Mouse (Mus musculus) natural killer cell, adult 2 months (primary cell): ENCODE results near the gene Lce1k.
"Not testable (repeated sequence)": the region's sequence is repeated elsewhere in the genome, so short reads cannot be mapped to it uniquely, and the experiment has no call there.

Source experiments
- DNase-seq, 2 experiments: peaks; one replicate each; pipeline ENCODE4 v3.0.0; 2022; ENCODE audit warnings: low spot score in 2 of 2

The Lce1k gene

DNA sequence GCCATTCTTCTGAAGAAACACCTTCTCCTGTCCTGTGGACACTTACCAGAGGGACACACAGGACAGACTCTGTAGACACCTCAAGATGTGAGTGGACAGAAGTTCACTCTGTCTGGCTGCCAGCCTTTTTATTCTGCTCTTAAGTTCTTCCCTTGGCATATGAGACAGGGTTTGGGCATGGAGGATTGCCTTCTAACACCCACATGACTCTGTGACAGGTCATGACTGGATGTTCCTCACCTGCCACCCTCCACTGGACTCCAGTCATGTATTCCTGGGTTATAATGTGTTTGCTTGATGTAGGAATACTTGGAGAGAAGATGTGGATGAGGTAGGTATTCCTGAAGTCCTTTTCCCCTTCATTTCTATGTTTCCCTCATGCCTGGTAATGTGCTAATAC lies at the start of gene Lce1k:
Gene Lce1k (minus strand): TSS at position 101 of the 400 bp plus-strand sequence.
- DNase-seq = no peak

GRCm38 (mm10) chr3:92851186-92851585 lies 43.5 kb upstream of the Lce1k start, which contains the start of gene Lce1l:
Gene Lce1l (minus strand): TSS chr3:92851286.
- DNase-seq = no peak

- DNase-seq = no peak
Measured at GRCm38 (mm10) chr3:92827108-92827507, 19.4 kb upstream of the Lce1k start, which contains the start of gene Kprp. Gene Kprp (minus strand): TSS chr3:92827247.

DNA sequence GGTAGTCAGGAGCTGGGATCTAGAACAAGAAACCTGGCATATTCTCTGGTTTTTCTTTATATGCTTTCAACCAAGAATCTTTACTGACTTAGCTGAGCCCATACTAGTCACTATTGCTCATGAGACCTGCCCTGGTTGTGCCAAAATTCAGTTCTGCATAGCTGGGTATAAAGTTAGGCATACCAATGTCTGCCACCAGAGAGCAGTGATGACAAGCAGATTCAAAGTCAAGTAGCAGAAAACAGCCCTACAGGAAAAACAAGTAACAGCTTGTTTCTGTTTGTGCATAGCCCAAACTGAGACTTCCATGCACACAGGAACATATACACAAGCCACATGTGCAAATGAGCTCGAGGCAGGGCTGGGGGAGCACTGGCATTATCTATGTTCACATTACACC lies 18.1 kb upstream of the Lce1k start:
- DNase-seq = no peak

- not testable (repeated sequence) for DNase-seq
Measured at GRCm38 (mm10) chr3:92816036-92816435, 8.3 kb upstream of the Lce1k start.

GRCm38 (mm10) chr3:92815581-92815980 lies 7.9 kb upstream of the Lce1k start:
- DNase-seq = no peak

GRCm38 (mm10) chr3:92790414-92790813 lies 17.3 kb downstream of the Lce1k start, which contains the start of gene Lce1j:
Gene Lce1j (minus strand): TSS chr3:92790514.
- no peak for DNase-seq

DNA sequence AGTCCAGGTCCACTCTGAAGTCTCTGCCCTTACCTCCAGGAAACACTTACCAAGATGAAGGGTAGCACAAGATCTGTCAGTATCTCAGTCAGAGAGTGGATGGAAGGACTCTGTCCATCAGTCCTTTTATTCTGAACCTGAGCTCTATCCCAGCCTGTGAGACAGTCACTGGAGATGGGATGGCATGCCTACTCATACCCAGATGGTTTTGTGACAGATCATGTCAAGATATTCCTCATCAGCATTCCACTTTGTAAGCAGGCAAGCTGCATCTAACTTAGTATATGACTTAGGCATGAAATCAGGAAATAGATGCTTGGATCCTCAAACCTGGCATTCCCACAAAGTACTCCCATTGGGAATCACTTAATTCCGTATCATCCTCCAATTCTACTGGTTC lies 28.9 kb downstream of the Lce1k start, which contains the start of gene Lce1i:
Gene Lce1i (minus strand): TSS at position 101 of the 400 bp plus-strand sequence.
- no peak for DNase-seq

DNA sequence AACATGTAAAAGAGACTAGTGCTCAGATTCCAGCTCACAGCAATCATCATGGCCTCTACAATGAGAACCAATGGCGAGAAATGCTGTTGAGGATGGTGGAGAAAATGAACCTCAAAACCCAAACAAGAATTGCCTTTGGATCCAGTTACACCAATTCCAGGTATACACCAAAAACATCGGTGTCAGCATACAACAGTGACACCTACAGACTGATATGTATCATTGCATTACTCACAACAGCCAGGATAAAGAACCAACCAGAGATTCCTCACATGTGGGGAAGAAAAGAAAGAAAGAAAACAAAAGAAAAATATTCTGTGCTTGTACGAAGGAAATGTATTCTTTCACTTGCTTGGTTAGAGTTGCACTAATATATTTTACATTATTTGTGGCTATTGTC lies 36.1 kb downstream of the Lce1k start:
- DNase-seq = no peak

GRCm38 (mm10) chr3:92764965-92765364 lies 42.7 kb downstream of the Lce1k start, which contains the start of gene Lce1h:
Gene Lce1h (minus strand): TSS chr3:92765065.
- no peak for DNase-seq
